Mouse (Mus musculus): Measurements from ENCODE around the gene Chmp2a.

Gene Chmp2a

GRCm38 (mm10) chr7:13035211-13035855, 726 bp upstream of the Chmp2a start:
- no peak for DNase-seq (ENCODE audit: low read depth, low spot score)

DNA sequence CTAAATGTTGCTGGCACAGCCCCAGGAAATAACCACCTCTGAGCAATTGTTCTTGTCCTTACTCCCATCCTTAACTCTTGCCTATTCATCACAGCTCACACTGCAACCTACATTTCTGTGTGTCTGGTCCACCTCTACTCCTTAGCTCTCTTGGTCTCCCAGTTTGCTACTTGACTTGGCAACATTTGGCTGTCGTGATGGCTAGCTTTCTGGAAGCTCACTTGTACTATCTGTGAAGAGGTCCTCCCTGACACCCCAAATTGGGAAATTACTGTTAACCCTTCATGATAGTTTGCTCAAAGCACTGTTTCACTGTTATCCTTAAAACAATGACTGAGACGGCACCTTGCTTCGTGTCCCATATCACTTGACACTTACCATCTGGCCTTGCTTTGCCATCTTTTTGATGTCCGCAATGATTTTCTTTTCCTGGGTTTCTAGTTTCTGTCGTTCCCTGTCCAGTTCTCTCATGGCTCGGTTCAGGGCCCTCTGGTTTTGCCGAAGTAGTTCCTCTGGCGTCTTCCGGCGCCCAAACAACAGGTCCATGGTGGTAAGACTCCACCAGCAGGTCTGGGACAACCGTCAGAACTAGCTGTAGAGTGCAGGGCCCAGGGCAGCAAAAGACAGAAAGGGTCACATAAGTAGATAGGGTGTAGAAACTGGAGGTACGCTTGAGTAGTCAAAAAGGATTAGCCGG, 1.0 kb downstream of the Chmp2a start:
- DNase-seq (ENCODE audit: low read depth, low spot score) = no peak

GRCm38 (mm10) chr7:13032541-13032940, 2.1 kb downstream of the Chmp2a start:
- DNase-seq (ENCODE audit: low read depth, low spot score) = no peak

- no peak for DNase-seq (ENCODE audit: low read depth, low spot score)
These were observed 2.6 kb downstream of the Chmp2a start for GRCm38 (mm10) chr7:13031983-13032382.

GRCm38 (mm10) chr7:13031069-13031468, 3.5 kb downstream of the Chmp2a start:
- DNase-seq (ENCODE audit: low read depth, low spot score) = no peak

GRCm38 (mm10) chr7:13028986-13029385, 5.6 kb downstream of the Chmp2a start:
- no peak for DNase-seq (ENCODE audit: low read depth, low spot score)

GRCm38 (mm10) chr7:13025511-13026112, 9.0 kb downstream of the Chmp2a start:
- no peak for DNase-seq (ENCODE audit: low read depth, low spot score)

DNA sequence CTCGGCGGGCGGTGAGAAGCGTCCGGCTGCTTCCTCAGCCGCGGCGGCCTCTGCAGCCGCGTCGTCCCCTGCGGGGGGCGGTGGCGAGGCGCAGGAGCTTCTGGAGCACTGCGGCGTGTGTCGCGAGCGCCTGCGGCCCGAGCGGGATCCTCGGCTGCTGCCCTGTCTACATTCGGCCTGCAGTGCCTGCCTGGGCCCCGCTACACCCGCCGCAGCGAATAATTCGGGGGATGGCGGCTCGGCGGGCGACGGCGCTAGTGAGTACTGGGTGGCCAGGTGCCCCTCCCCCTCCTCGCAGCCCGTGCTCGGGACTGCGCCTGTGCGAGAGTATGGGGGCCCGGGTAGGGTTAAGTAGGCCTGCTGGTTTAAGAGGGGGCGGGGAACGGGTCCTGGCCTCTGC, 9.8 kb downstream of the Chmp2a start:
- peak; percentile 69 for DNase-seq (ENCODE audit: low read depth, low spot score)

- peak; percentile 92 for DNase-seq (ENCODE audit: low read depth, low spot score)
These were observed 10.5 kb downstream of the Chmp2a start for GRCm38 (mm10) chr7:13023928-13024731.

DNA sequence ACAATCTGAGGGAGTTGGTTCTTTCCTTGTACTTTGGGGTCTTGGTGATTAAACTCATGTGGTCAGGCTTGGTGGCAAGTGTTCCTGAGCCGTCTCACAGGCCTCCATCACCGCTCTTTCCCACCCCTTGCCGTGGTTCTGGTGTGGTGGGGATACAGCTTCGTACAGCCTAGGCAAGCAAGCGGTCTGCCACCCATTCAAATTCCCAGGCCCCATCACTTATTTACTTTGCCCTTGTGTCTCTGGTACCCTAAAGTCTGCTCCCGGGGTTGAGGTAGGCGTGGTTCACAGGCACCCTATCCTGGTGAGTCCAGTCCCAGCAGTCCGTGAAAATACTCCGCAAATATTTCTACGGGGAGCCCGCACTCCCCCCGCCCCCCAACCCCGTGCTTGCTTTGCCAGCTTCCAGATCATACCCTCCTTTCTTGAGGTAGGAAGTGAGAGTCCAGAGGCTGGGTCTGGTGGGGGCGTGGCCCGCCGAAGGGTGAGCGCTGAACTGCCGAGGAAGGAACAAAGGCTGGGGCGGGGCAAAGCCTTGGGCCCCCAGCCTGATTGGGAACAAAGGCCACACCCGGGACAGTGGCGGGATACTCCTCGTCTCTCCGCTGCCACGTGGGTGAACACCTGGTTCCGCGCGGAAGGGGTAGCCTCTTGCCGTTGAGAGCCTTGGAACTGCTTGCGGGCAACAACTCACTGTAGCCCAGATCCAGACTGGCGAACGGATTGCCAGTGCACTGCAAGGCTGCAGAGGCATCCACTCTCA, 11.7 kb downstream of the Chmp2a start:
- DNase-seq (ENCODE audit: low read depth, low spot score) = no peak

GRCm38 (mm10) chr7:13015217-13015616, 19.4 kb downstream of the Chmp2a start:
- DNase-seq (ENCODE audit: low read depth, low spot score) = no peak

DNA sequence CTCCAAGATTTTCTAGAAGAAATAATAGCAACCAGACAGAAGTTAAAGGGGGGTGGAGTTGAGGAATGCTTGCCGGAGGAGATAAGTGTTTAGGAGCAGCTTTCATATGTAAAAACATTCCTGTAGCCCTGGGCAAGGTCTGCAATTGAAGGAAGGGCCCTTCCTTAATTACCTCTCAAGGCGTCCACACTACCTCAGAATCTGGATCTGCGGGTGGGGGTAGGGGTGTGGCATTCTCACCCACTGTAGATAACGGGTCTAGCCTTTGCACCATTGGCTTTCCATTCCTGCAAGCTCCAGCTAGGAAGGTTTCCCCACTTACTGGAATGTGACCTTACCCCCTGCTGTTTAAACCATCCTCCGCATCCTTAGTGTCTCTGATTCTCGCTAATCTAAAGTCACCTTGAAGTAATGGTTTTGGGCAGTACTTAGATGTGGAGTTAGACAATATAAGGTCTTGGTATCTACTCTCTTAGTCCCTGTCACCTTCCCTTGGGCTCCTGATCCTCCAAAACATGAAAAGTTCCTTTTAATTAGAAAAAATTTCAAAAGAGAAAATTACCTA, 20.2 kb downstream of the Chmp2a start:
- no peak for DNase-seq (ENCODE audit: low read depth, low spot score)

GRCm38 (mm10) chr7:13013671-13014070, 20.9 kb downstream of the Chmp2a start:
- DNase-seq (ENCODE audit: low read depth, low spot score) = no peak

DNA sequence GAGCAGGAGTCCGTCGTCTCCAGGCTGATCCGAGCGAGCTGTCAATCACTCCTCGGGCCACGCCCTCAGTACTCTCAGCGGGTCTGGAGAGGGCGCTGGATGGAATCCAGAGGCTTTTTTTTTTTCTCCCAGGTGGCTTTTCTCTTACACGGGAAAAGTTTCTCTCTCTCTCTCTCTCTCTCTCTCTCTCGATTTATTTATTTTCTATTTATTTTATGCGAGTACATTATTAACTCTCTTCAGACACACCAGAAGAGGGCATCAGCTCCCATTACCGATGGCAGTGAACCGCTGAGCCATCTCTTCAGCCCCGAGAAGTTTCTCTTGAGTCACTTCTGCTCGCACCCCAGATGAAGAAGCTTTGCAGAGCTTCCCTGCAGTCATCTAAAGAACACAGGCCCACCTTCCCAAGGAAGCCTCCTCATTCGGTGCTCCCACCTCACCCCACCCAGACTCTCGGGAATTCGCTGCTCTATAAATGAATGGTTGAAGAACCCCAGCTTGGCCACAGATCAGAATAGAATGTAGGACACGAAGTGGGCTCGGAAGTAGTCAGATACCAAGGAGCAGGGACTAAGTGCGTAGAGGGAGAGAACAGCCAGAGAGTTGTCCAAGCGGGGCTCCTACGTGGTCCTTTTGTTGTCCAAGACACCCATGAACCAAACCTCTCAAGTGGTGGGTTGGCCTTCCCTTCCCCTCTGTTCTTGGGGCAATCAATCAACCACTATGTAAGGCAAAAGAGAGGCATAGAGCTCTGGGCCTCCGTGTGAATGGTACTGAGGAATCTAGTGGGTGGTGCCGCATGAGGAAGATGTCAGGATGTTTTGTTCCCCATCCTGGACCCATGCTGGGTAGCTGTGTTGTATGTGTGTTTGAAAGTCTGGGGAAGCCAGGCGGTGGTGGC, 24.4 kb downstream of the Chmp2a start, which contains the start of gene Zbtb45:
TSS of gene Zbtb45 (minus strand) at position 30 of the 904 bp plus-strand sequence.
- DNase-seq (ENCODE audit: low read depth, low spot score) = no peak

DNA sequence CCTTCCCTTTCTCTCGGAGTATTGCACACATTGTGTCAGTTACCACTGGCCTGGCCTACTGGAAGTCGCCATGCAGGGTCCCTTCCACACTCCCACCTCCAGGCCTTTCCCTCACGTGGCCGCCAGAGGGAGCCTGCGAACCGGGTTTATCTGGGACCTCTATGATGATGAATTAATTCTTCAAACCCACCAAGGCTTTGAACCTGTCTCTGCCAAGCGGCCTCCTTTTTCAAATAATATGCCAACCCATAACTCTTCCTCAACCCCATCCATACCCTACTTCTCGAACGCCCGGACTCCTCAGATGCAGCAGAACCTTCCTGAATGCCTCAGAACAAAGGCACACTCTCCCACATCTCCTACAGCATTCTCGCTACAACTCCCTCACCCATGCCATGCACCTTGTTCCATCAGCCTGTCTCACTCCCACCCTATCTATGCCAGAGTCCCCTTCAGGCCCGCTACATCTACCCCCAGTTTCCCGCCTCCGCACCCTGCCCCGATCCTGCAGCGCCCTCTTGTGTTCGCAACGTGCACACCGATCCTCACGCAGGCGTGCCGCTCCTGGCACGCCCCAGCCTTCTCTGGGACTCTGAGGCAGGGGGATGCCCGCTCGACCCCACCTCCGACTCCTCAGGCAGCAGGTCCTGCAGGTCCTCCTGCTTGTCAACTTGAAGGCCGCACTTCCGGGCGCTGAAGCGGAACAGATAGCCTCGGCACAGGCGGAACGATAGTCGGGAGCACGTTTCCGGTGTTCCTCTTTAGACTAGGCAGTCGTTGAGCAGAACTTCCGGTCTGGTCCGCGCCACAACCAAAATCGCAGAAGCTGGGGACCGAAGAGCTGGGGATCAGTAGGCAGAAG, 25.2 kb downstream of the Chmp2a start:
- peak; percentile 90 for DNase-seq (ENCODE audit: low read depth, low spot score)

GRCm38 (mm10) chr7:13007341-13008092, 27.1 kb downstream of the Chmp2a start:
- DNase-seq (ENCODE audit: low read depth, low spot score) = no peak

GRCm38 (mm10) chr7:13006531-13006930, 28.1 kb downstream of the Chmp2a start:
- no peak for DNase-seq (ENCODE audit: low read depth, low spot score)

- DNase-seq (ENCODE audit: low read depth, low spot score) = no peak
These were observed 28.6 kb downstream of the Chmp2a start for GRCm38 (mm10) chr7:13006011-13006410.

All from retina, postnatal 7 days (tissue).